Mouse (Mus musculus) intestine, embryonic 14.5 days (tissue): ENCODE results near the gene Dnajc13. TPM values are rescaled to one million over a fixed set of nuclear protein-coding genes. Genes with fewer than 3 reads are reported as not detected.

ENCODE experiments used
- ATAC-seq: fragments of 200-750 bp; cut with Nextera tagmentation; replicated peaks from 2 replicates; pipeline ENCODE4 v1.8.0; 2017; ENCODE audit warnings: low read depth, moderate number of reproducible peaks, moderate TSS enrichment, moderate library complexity; ENCODE audit not compliant: low FRiP score, low TSS enrichment
- DNase-seq: peaks from one replicate; pipeline ENCODE4 v3.0.0-alpha.2; 2018; ENCODE audit warnings: low spot score
- H3K27ac ChIP-seq: fragments of 300-500 bp; sonication (generic); 2 replicates; pipeline ENCODE4 v1.5.1; 2014; ENCODE audit warnings: low read depth, mild to moderate bottlenecking, control low read depth
- H3K27me3 ChIP-seq: fragments of 300-500 bp; sonication (generic); replicated peaks from 2 replicates; pipeline ENCODE4 v1.6.1; 2014; ENCODE audit warnings: low read length, control low read depth; ENCODE audit not compliant: control insufficient read depth, insufficient read depth
- H3K36me3 ChIP-seq: fragments of 300-500 bp; sonication (generic); 2 replicates; pipeline ENCODE4 v1.6.1; 2014; ENCODE audit warnings: low read length, control low read depth; ENCODE audit not compliant: control insufficient read depth, insufficient read depth
- H3K4me1 ChIP-seq: fragments of 300-500 bp; sonication (generic); replicated peaks from 2 replicates; pipeline ENCODE4 v1.6.1; 2014; ENCODE audit warnings: low read length, control low read depth, mixed read lengths; ENCODE audit not compliant: control insufficient read depth, insufficient read depth
- H3K4me2 ChIP-seq: fragments of 300-500 bp; sonication (generic); 2 replicates; pipeline ENCODE4 v1.6.1; 2014; ENCODE audit warnings: low read length
- H3K4me3 ChIP-seq: fragments of 300-500 bp; sonication (generic); 2 replicates; pipeline ENCODE4 v1.5.1; 2014; ENCODE audit warnings: low read depth, low read length, control low read depth, mixed read lengths
- H3K9ac ChIP-seq: fragments of 300-500 bp; sonication (generic); 2 replicates; pipeline ENCODE4 v1.6.1; 2014; ENCODE audit warnings: mild to moderate bottlenecking, low read length
- H3K9me3 ChIP-seq: fragments of 300-500 bp; sonication (generic); 2 replicates; pipeline ENCODE4 v1.6.1; 2016; ENCODE audit warnings: low read length, control low read depth; ENCODE audit not compliant: control insufficient read depth
- WGBS: fragments of 180-500 bp; shearing (Covaris S2); extraction: QIAGEN DNeasy Blood & Tissue Kit; methylation state at CpG from one replicate; pipeline ENCODE4 v1.1.7; 2014; 5-methylcytosine and 5-hydroxymethylcytosine counted together
- polyA plus RNA-seq: library from polyadenylated mRNA; unstranded; fragments of >200 nt; fragmentation: Nextera tagmentation; extraction: Ambion mirVana; gene quantifications from 2 replicates; pipeline ENCODE4 v1.2.1, GENCODE M21; 2014

Dnajc13 gene
- polyA plus RNA-seq, 1 experiment from 2014 or later: 30.3 TPM

DNA sequence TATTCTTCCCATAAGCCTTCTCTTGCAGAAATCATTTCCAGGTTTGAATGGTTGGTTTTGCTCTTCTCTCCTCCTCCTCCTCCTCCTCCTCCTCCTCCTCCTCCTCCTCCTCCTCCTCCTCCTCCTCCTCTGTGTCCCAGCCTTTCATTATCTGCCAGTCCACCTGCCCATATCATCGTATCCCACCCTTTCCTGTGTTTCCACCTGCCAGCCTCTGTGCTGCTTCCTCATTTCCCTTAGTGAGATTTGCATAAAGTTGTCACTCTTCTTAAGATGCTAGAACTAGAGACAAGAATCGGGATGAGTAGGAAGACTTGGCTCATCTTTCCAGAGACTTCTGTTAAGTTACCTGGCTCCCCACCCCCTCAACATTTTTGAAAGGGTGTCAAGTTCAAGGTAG lies 1.8 kb upstream of the Dnajc13 start:
- H3K9me3 ChIP-seq: no peaks in the 10 kb centered on the region
- 83% methylated on average over 2 of the region's 2 CpGs for WGBS

DNA sequence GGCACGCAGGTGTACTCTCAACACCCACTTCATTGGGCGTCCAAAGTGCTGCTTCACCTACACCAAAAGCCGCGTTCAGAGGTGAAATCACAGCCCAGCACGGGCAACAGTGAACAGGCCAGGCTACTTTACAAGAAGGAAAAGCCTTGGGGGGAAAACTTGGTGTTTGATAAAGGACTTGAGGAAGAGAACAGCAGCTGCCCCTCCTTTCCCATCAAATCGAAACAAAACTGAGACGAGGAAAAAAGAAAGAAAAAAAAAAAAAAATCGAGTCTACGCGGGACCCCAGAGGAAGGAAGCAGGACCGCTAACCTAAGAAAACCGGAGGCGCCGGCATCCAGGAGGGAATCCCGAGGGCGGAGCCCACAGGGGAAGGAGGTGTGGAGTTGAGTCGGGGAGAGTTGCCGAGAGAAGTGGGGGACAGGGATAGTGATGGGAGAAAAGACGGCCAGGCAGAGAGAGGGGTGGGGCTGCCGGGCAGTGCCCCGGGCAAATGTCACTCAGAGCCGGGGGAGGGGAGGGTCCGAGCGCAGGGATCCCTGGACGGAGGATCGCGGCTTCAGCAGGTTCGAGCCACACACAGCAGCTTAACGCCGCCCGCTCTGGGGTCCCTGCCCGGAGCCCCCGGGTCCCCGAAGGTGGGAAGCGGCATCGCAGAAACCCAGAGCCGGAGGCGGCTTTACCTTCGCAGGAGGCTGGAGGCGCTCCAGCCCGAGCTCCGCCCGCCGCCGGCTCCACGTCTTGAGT lies 541 bp downstream of the Dnajc13 start:
- no peaks in the 10 kb centered on the region for H3K27me3 ChIP-seq
- ATAC-seq: peak; percentile 63
- 1% methylated on average over 31 of the region's 46 CpGs for WGBS
- H3K4me1 ChIP-seq: peaks cover 17% of the 10 kb centered on the region
- no peaks in the 10 kb centered on the region for H3K9me3 ChIP-seq
- H3K4me3 ChIP-seq: peak overlapping the region; percentile 77
- peak overlapping the region; percentile 78 for H3K4me2 ChIP-seq
- H3K27ac ChIP-seq: peak overlapping the region; percentile 87
- DNase-seq: no peak
- H3K36me3 ChIP-seq: 0 out of 2 replicates have a peak, but pooled peaks cover 4% of the 10 kb centered on the region
- peak overlapping the region; percentile 89 for H3K9ac ChIP-seq

More for the DNA sequence above, 1.8 kb upstream of the Dnajc13 start:
- Histone ChIP-seq H3K4me2 (no peak overlapping the region), H3K9ac (no peak overlapping the region), H3K36me3 (no peaks in the 10 kb centered on the region), H3K4me1 (peaks cover 17% of the 10 kb centered on the region), H3K27ac (no peak overlapping the region), H3K4me3 (no peak overlapping the region), H3K27me3 (no peaks in the 10 kb centered on the region)
- ATAC-seq: no peak
- no peak for DNase-seq

DNA sequence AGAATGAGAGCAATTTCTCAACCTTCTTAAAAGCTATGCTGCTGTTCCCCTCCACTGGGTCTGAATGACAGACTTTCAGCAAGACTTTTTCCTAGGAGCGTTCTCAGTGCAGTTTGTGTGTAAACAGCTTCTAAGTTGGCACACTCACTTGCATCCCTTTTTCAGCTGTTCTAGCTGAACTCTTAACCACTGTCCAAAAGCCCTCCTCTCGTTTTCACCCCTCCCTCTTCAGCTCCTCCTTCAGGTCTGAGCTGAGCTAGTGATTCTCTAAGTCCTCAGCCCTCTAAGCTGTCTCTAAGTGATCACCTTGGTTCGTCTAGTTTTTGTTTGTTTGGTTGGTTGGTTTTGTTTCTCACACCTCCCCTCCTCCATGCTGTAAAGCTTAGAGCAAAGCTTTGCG lies 2.4 kb downstream of the Dnajc13 start:
- Histone ChIP-seq H3K9ac (no peak overlapping the region), H3K4me3 (no peak overlapping the region), H3K27me3 (no peaks in the 10 kb centered on the region), H3K9me3 (no peaks in the 10 kb centered on the region), H3K27ac (no peak overlapping the region), H3K4me1 (peaks cover 17% of the 10 kb centered on the region), H3K4me2 (no peak overlapping the region), H3K36me3 (0 out of 2 replicates have a peak, but pooled peaks cover 4% of the 10 kb centered on the region)
- ATAC-seq: no peak
- DNase-seq: no peak
- 55% methylated on average over 4 of the region's 4 CpGs for WGBS

DNA sequence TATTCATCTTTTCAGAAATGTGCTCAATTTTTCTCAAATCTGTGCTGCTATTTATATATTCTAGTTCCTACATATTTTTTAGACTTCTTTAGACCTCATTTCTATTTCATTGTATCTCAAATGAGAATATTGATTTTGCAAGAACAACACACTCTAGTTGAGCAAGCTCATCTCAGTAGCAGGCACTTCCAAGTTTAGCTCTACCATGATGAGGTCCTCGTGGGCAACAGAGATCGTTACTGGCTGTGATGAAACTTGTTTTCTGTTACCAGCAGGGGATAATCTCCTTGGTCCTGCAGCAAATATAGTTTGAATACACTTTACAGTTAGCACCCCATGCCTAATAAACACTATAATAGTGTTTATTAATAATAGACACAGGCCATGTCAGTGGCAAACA lies 6.6 kb downstream of the Dnajc13 start:
- ATAC-seq: no peak
- Histone ChIP-seq H3K9me3 (no peaks in the 10 kb centered on the region), H3K4me3 (no peak overlapping the region), H3K27ac (no peak overlapping the region), H3K27me3 (no peaks in the 10 kb centered on the region), H3K4me2 (no peak overlapping the region), H3K9ac (no peak overlapping the region), H3K4me1 (peaks cover 9% of the 10 kb centered on the region), H3K36me3 (0 out of 2 replicates have a peak, but pooled peaks cover 4% of the 10 kb centered on the region)
- no peak for DNase-seq
- 78% methylated on average over 2 of the region's 2 CpGs for WGBS

DNA sequence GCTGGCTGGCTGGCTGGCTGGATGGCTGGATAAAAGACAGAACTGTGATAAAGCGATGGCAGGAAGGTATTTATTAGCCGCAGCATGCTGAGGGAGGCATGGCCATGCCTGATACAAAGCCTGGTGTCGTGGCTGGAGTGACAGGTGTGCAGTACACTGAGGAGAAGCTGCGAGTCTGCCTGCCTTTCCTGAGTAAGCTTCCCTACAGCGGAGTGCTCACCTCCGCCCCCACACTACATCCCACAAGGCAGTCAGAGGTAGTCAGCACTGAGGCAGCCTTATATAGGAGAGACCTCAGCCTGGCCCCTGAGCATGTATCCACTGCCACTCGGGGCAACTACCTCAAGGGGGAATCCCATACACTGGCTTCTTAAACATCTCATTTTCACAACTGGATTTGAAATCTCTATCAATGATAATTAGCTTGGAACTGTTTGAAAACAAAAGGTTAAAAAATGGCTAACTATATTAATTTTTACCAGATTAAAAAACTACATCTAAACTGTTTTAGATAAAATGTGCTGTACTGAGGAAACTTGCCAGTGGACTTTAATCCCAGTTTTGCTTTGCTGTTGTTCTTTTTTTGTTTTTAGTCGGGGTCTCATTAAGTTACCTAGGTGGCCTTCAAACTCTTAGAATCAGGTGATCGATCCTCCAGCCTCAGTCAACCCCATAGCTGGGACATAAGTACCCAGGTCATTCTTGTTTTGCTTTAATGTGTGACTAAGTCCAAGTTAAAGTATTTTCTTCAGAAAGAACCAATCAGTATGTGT lies 8.1 kb downstream of the Dnajc13 start:
- ATAC-seq: no peak
- H3K4me3 ChIP-seq: no peak overlapping the region
- H3K4me1 ChIP-seq: no peaks in the 10 kb centered on the region
- H3K27ac ChIP-seq: no peak overlapping the region
- no peaks in the 10 kb centered on the region for H3K9me3 ChIP-seq
- H3K36me3 ChIP-seq: 0 out of 2 replicates have a peak, but pooled peaks cover 4% of the 10 kb centered on the region
- H3K27me3 ChIP-seq: no peaks in the 10 kb centered on the region
- DNase-seq: no peak
- H3K4me2 ChIP-seq: no peak overlapping the region
- no peak overlapping the region for H3K9ac ChIP-seq
- WGBS: 68% methylated on average over 9 of the region's 9 CpGs

DNA sequence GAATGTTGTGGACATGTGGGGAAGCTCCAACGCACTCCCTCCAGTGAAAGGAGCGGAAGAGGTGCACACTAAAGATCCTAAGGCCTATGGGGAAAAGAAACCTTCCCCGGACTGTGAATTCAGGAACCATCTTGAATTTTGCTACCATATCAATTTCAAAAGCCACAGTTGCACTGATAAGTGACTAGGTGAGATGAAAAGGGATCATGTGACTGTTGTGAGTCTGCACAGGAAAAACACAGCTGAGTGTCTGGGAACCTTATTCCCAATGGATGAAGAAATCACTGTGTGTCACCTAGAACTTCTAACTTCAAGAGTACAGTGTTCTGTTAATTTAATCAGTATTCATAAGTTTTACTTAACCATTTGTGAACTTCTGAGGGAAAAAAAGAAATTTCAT lies 10.1 kb downstream of the Dnajc13 start:
- Histone ChIP-seq H3K27ac (no peak overlapping the region), H3K9ac (no peak overlapping the region), H3K27me3 (no peaks in the 10 kb centered on the region), H3K4me1 (peaks cover 11% of the 10 kb centered on the region), H3K9me3 (no peaks in the 10 kb centered on the region), H3K36me3 (no peaks in the 10 kb centered on the region), H3K4me3 (no peak overlapping the region), H3K4me2 (no peak overlapping the region)
- 97% methylated on average over 3 of the region's 3 CpGs for WGBS
- DNase-seq (no peak), ATAC-seq (no peak)

DNA sequence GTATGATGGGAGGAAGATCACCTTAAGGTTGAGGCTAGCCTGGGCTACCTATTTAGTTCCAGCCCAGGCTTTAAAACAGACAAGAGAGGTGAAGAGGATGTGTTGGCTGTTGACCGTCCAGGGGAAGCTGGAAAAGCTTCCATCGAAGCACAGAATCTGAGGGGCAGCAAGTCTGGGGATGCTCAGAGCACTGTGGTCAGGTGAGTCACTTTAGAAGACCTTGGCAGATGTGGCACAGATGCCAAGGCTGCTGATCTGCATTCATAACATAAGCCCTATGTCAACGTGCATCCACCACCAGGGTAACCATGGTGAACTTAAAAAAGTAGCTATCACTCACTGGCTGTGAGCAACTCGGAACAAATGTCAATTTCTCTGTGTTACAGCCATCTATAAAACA lies 11.0 kb downstream of the Dnajc13 start:
- no peak overlapping the region for H3K9ac ChIP-seq
- DNase-seq: no peak
- 85% methylated on average over 4 of the region's 4 CpGs for WGBS
- H3K36me3 ChIP-seq: no peaks in the 10 kb centered on the region
- H3K27ac ChIP-seq: no peak overlapping the region
- H3K4me3 ChIP-seq: no peak overlapping the region
- peaks cover 15% of the 10 kb centered on the region for H3K4me1 ChIP-seq
- H3K9me3 ChIP-seq: no peaks in the 10 kb centered on the region
- no peak overlapping the region for H3K4me2 ChIP-seq
- H3K27me3 ChIP-seq: no peaks in the 10 kb centered on the region
- ATAC-seq: no peak

DNA sequence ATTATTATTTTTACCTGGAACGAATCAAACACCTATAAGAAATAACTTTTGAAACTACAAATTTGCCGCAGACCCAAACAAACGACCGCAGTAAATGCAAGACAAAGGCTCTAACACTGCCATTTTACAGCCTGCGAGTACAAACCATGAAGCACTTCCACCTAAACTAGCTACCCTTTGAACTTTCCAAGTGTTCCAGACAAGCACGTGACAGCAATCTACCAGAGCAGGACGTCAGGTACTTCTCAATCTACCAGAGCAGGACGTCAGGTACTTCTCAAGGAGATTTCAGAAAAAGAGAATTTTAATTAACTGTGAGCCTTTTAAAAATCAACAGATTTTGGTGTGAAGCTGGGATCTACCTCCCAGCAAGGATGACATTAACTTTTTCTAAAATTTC lies 11.6 kb downstream of the Dnajc13 start:
- Histone ChIP-seq H3K9ac (no peak overlapping the region), H3K27ac (no peak overlapping the region), H3K27me3 (no peaks in the 10 kb centered on the region), H3K4me2 (no peak overlapping the region), H3K4me3 (no peak overlapping the region), H3K36me3 (peaks cover under 1% of the 10 kb centered on the region; the same call in 1 of the 2 replicates), H3K4me1 (peaks cover 15% of the 10 kb centered on the region), H3K9me3 (no peaks in the 10 kb centered on the region)
- DNase-seq: no peak
- WGBS: 69% methylated on average over 8 of the region's 8 CpGs
- ATAC-seq: no peak
